Mouse (Mus musculus) gastrocnemius, adult 2 months (tissue): ENCODE measurements around the gene Pramef17. TPM values are rescaled to one million over a fixed set of nuclear protein-coding genes. Genes with fewer than 3 reads are reported as not detected.
"Not testable (repeated sequence)": the region's sequence is repeated elsewhere in the genome, so short reads cannot be mapped to it uniquely, and the experiment has no call there.

Experiments
- DNase-seq: peaks from one replicate; pipeline ENCODE4 v3.0.0; 2022
- H3K27ac ChIP-seq: fragments of 200-600 bp; 2 replicates; pipeline ENCODE4 v1.8.1; 2022; ENCODE audit warnings: mild to moderate bottlenecking
- H3K4me3 ChIP-seq: fragments of 200-600 bp; 2 replicates; pipeline ENCODE4 v1.8.1; 2022; ENCODE audit warnings: mild to moderate bottlenecking, moderate library complexity
- intact Hi-C: fragments of 180-260 bp; cut with DNase I; formaldehyde crosslinking; loops from one replicate; pipeline ENCODE4 v1.15.1; 2025
- long read RNA-seq, 2 experiments: library from polyadenylated mRNA; stranded (forward); transcript quantifications; one replicate each; pipeline ENCODE4 v2.0.0; 2021
- total RNA-seq, 2 experiments: library from RNA; stranded (reverse); gene quantifications; 2 replicates each; pipeline ENCODE4 v1.2.3; 2021

The Pramef17 gene
- total RNA-seq = not detected
- long read RNA-seq, experiment 1 = 0 reads
- long read RNA-seq, experiment 2 = 0 reads

- intact Hi-C loops, H3K27ac ChIP-seq, DNase-seq, H3K4me3 ChIP-seq: not testable (repeated sequence)
These were observed at the start of gene Pramef17 for GRCm38 (mm10) chr4:143994269-143994668. Gene Pramef17, minus strand, starts transcription at chr4:143994369.

GRCm38 (mm10) chr4:143988126-143988525, 6.0 kb downstream of the Pramef17 start:
- H3K27ac ChIP-seq, intact Hi-C loops, H3K4me3 ChIP-seq: not testable (repeated sequence)
- peak; percentile 40 for DNase-seq

GRCm38 (mm10) chr4:143987475-143987941, 6.7 kb downstream of the Pramef17 start:
- H3K4me3 ChIP-seq, intact Hi-C loops, H3K27ac ChIP-seq: not testable (repeated sequence)
- peak; percentile 17 for DNase-seq

GRCm38 (mm10) chr4:143985733-143986132, 8.4 kb downstream of the Pramef17 start:
- H3K4me3 ChIP-seq, intact Hi-C loops, H3K27ac ChIP-seq, DNase-seq: not testable (repeated sequence)

- DNase-seq, H3K27ac ChIP-seq, H3K4me3 ChIP-seq, intact Hi-C loops: not testable (repeated sequence)
These were observed 9.0 kb downstream of the Pramef17 start for GRCm38 (mm10) chr4:143985165-143985564.

GRCm38 (mm10) chr4:143983446-143983845, 10.7 kb downstream of the Pramef17 start:
- DNase-seq, H3K27ac ChIP-seq, intact Hi-C loops: not testable (repeated sequence)

GRCm38 (mm10) chr4:143966850-143967249, 27.3 kb downstream of the Pramef17 start, which contains the start of gene Gm13101:
Gene Gm13101, minus strand, starts transcription at chr4:143966950.
- H3K4me3 ChIP-seq, intact Hi-C loops, DNase-seq, H3K27ac ChIP-seq: not testable (repeated sequence)

More at GRCm38 (mm10) chr4:143983446-143983845, 10.7 kb downstream of the Pramef17 start:
- H3K4me3 ChIP-seq = not testable (repeated sequence)

- intact Hi-C loops, DNase-seq, H3K4me3 ChIP-seq, H3K27ac ChIP-seq: not testable (repeated sequence)
These were observed 43.3 kb downstream of the Pramef17 start, which contains the start of gene Pramef25 for GRCm38 (mm10) chr4:143950916-143951315. Gene Pramef25, minus strand, starts transcription at chr4:143951016.

Other genes with a start within 250 kb of the Pramef17 start
- gene Gm13023, start 205.0 kb downstream of the Pramef17 start, total RNA-seq = not detected
- not detected for gene Gm13084, start 178.3 kb downstream of the Pramef17 start, total RNA-seq
- not detected for gene Gm13103, start 147.9 kb downstream of the Pramef17 start, total RNA-seq
- gene Pramef6, start 94.0 kb downstream of the Pramef17 start, total RNA-seq = not detected
- not detected for gene Pramef25, start 43.4 kb downstream of the Pramef17 start, total RNA-seq
- not detected for gene Gm13101, start 27.4 kb downstream of the Pramef17 start, total RNA-seq
- not detected for gene Pramel4, start 64.8 kb upstream of the Pramef17 start, total RNA-seq
- not detected for gene Gm13102, start 112.1 kb upstream of the Pramef17 start, total RNA-seq
- not detected for gene Oog3, start 168.3 kb upstream of the Pramef17 start, total RNA-seq
- gene Oog2, start 196.3 kb upstream of the Pramef17 start, total RNA-seq = not detected
- gene C87977, start 218.9 kb upstream of the Pramef17 start, total RNA-seq = not detected